Comparison of ENCODE assay signal across 9 mouse cellular contexts in the genomic region with DNA sequence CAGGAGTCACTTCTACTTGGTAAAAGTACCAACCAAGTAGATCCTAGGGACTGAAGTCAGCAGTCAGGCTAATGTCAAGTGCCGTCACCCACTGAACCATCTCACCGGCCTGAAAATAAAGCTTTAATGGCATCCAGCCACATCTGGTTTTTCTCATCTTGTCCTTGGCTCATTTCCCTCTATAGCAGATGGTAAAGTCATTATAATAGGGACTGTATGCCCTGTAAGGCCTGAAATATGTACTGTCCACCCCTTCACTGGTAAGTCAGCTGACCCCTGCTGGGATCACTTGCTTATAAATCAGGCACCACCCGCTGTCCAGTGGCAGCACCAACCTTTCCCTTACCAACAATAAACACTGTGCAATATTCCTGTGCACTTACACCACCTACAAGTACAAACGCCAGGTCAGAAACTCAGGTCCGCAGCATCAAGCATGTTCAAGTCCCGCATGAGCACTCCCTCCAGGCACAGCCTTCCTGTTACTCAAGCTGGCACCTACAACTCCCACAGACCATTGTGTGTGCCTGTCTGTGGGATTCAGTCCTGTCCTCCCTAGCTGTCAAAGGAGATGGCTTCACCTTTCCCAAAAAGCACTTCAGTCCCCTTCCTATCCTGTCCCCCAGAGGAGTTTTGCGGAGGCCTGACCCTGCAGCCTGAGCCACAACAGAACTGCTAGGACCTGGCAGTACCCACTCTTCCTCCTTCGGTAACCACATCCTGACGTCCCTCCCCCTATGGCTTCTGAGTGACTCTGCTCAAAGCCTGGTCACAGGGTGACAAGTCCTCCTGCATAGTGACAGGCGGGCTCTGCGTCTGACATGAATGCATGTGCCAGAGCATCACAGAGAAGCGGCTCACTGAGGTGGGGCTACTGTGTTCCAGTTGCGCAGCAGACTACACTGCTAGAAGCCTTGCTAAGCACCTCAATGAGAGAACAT. TPM values are rescaled to one million over a fixed set of nuclear protein-coding genes. Genes with fewer than 3 reads are reported as not detected.
DNase-seq lines count a peak whose midpoint lies in the region; ATAC-seq and TF ChIP-seq lines count a peak whose summit lies in the region.
"Had no signal": no experiment of that assay in that cellular context is flagged by ENCODE, and none has a peak within 500 bp of the region (broad histone marks: within the 10 kb centered on the region; RNA-seq: fewer than 3 reads in every experiment).

No protein-coding gene starts in this region.

- peak; percentile 64 for ATAC-seq in kidney, postnatal 0 days (replicated peaks; ENCODE audit: low FRiP score, low read depth)
- ATAC-seq in activated CD4-positive, CD25-positive, alpha-beta regulatory T cell, adult 4 months, result peak; percentile 97
- ATAC-seq in intestine, embryonic 15.5 days, result no peak

- no peak overlapping the region for H3K9ac ChIP-seq in kidney, postnatal 0 days (ENCODE audit: low read depth, low read length)
- H3K9ac ChIP-seq in intestine, embryonic 15.5 days, result no peak overlapping the region; the same call in 1 of the 2 replicates

- 54% methylated on average over 13 of the region's 13 CpGs for WGBS in kidney, postnatal 0 days
- WGBS in intestine, embryonic 15.5 days, result 76% methylated on average over 13 of the region's 13 CpGs
- WGBS in forebrain, embryonic 10.5 days, result 93% methylated on average over 13 of the region's 13 CpGs

- no peak for TF ChIP-seq CTCF in kidney, postnatal 0 days (IDR thresholded peaks at IDR 0.05; ENCODE audit: low read depth)

- no peaks in the 10 kb centered on the region for H3K9me3 ChIP-seq in kidney, postnatal 0 days (replicated peaks; ENCODE audit: low read length)
- H3K9me3 ChIP-seq in intestine, embryonic 15.5 days, result no peaks in the 10 kb centered on the region
- H3K9me3 ChIP-seq in forebrain, embryonic 10.5 days, result no peaks in the 10 kb centered on the region

- peak; percentile 56 for DNase-seq in kidney, postnatal 0 days (ENCODE audit: low spot score)
- no peak for DNase-seq in kidney, adult 9 months
- peak; percentile 72 for DNase-seq in naive thymus-derived CD4-positive, alpha-beta T cell, adult 2 months (ENCODE audit: low read depth)
- DNase-seq in right cerebral cortex, postnatal 10 days (ENCODE audit: low spot score in 2 of 2), result no peak
- DNase-seq in forebrain, embryonic 10.5 days (ENCODE audit: extremely low spot score, low spot score), result no peak
- DNase-seq in cerebellum, adult 11-12 months, result no peak
- DNase-seq: retina, postnatal 1 day had no signal

- no peaks in the 10 kb centered on the region for H3K4me1 ChIP-seq in kidney, postnatal 0 days (replicated peaks; ENCODE audit: insufficient read depth, low read length)
- H3K4me1 ChIP-seq in intestine, embryonic 15.5 days (replicated peaks), result peaks cover 14% of the 10 kb centered on the region
- H3K4me1 ChIP-seq in forebrain, embryonic 10.5 days, result peaks cover 3% of the 10 kb centered on the region; the same call in 1 of the 2 replicates

- H3K27ac ChIP-seq in kidney, postnatal 0 days, result no peak overlapping the region
- H3K27ac ChIP-seq in intestine, embryonic 15.5 days, result peak overlapping the region; percentile 27; the same call in 1 of the 2 replicates
- no peak overlapping the region for H3K27ac ChIP-seq in forebrain, embryonic 10.5 days

- no peaks in the 10 kb centered on the region for H3K27me3 ChIP-seq in kidney, postnatal 0 days (ENCODE audit: insufficient read depth, low read length)
- H3K27me3 ChIP-seq in intestine, embryonic 15.5 days (replicated peaks), result no peaks in the 10 kb centered on the region
- H3K27me3 ChIP-seq in forebrain, embryonic 10.5 days (ENCODE audit: poor library complexity, severe bottlenecking), result no peaks in the 10 kb centered on the region

- no peak overlapping the region for H3K4me3 ChIP-seq in kidney, postnatal 0 days (replicated peaks; ENCODE audit: low read depth, low read length)
- H3K4me3 ChIP-seq in intestine, embryonic 15.5 days (replicated peaks), result no peak overlapping the region
- H3K4me3 ChIP-seq in forebrain, embryonic 10.5 days, result no peak overlapping the region

- H3K36me3 ChIP-seq in kidney, postnatal 0 days (ENCODE audit: insufficient read depth, low read length), result peaks cover 27% of the 10 kb centered on the region; the same call in 1 of the 2 replicates
- H3K36me3 ChIP-seq in intestine, embryonic 15.5 days, result peaks cover 28% of the 10 kb centered on the region
- H3K36me3 ChIP-seq in forebrain, embryonic 10.5 days (replicated peaks), result peaks cover 100% of the 10 kb centered on the region

- H3K4me2 ChIP-seq in kidney, postnatal 0 days (ENCODE audit: low read length), result no peak overlapping the region
- H3K4me2 ChIP-seq in intestine, embryonic 15.5 days (replicated peaks), result no peak overlapping the region

RNA-seq across cellular contexts. Expression of a gene that starts 8.9 kb away (rescaled TPM):
- 31.3 and 33.8 TPM in 2 replicates for polyA plus RNA-seq in kidney, postnatal 0 days (2015; fragmentation: Nextera tagmentation; extraction: Ambion mirVana)
- 10 to 100 TPM; 21.6 to 26.6 TPM for polyA plus RNA-seq in activated CD4-positive, CD25-positive, alpha-beta regulatory T cell, adult 4 months (2017; shearing (Covaris generic))
- 42.4 and 45.8 TPM in 2 replicates for polyA plus RNA-seq in intestine, embryonic 15.5 days (2015; fragmentation: Nextera tagmentation; extraction: Ambion mirVana)
- 34.2 and 34.8 TPM in 2 replicates for polyA plus RNA-seq in forebrain, embryonic 10.5 days (2016; fragmentation: Nextera tagmentation; extraction: Ambion mirVana)

RNA-seq across cellular contexts. Expression of a gene that starts 23.6 kb away (rescaled TPM):
- 10.8 and 15.2 TPM in 2 replicates for polyA plus RNA-seq in kidney, postnatal 0 days (2015; fragmentation: Nextera tagmentation; extraction: Ambion mirVana)
- polyA plus RNA-seq in activated CD4-positive, CD25-positive, alpha-beta regulatory T cell, adult 4 months (2017; shearing (Covaris generic)), result 10 to 100 TPM in 1 of 2 experiments, 1 to 10 TPM in 1; 4.9 to 10.4 TPM
- 21.3 and 27.1 TPM in 2 replicates for polyA plus RNA-seq in intestine, embryonic 15.5 days (2015; fragmentation: Nextera tagmentation; extraction: Ambion mirVana)
- polyA plus RNA-seq in forebrain, embryonic 10.5 days (2016; fragmentation: Nextera tagmentation; extraction: Ambion mirVana), result 4.3 and 4.5 TPM in 2 replicates

RNA-seq across cellular contexts. Expression of a gene that starts 31.5 kb away (rescaled TPM):
- 5.6 and 6.3 TPM in 2 replicates for polyA plus RNA-seq in kidney, postnatal 0 days (2015; fragmentation: Nextera tagmentation; extraction: Ambion mirVana)
- 1 to 10 TPM; 1.7 to 3.6 TPM for polyA plus RNA-seq in activated CD4-positive, CD25-positive, alpha-beta regulatory T cell, adult 4 months (2017; shearing (Covaris generic))
- polyA plus RNA-seq in intestine, embryonic 15.5 days (2015; fragmentation: Nextera tagmentation; extraction: Ambion mirVana), result 2.2 and 3.0 TPM in 2 replicates
- polyA plus RNA-seq in forebrain, embryonic 10.5 days (2016; fragmentation: Nextera tagmentation; extraction: Ambion mirVana), result 1.8 and 1.9 TPM in 2 replicates

RNA-seq across cellular contexts. Expression of a gene that starts 32.1 kb away (rescaled TPM):
- 5.8 and 12.8 TPM in 2 replicates for polyA plus RNA-seq in kidney, postnatal 0 days (2015; fragmentation: Nextera tagmentation; extraction: Ambion mirVana)
- polyA plus RNA-seq in activated CD4-positive, CD25-positive, alpha-beta regulatory T cell, adult 4 months (2017; shearing (Covaris generic)), result 10 to 100 TPM in 1 of 2 experiments, 1 to 10 TPM in 1; 4.8 to 14.3 TPM
- 3.4 and 3.9 TPM in 2 replicates for polyA plus RNA-seq in intestine, embryonic 15.5 days (2015; fragmentation: Nextera tagmentation; extraction: Ambion mirVana)
- 1.3 and 2.4 TPM in 2 replicates for polyA plus RNA-seq in forebrain, embryonic 10.5 days (2016; fragmentation: Nextera tagmentation; extraction: Ambion mirVana)

RNA-seq across cellular contexts. Expression of a gene that starts 39.7 kb away (rescaled TPM):
- polyA plus RNA-seq in kidney, postnatal 0 days (2015; fragmentation: Nextera tagmentation; extraction: Ambion mirVana), result 2.0 and 2.5 TPM in 2 replicates
- 1 to 10 TPM in 1 of 2 experiments, under 1 TPM in 1; 0.93 to 1.6 TPM for polyA plus RNA-seq in activated CD4-positive, CD25-positive, alpha-beta regulatory T cell, adult 4 months (2017; shearing (Covaris generic))
- 1.1 TPM in 2 replicates for polyA plus RNA-seq in intestine, embryonic 15.5 days (2015; fragmentation: Nextera tagmentation; extraction: Ambion mirVana)
- polyA plus RNA-seq in forebrain, embryonic 10.5 days (2016; fragmentation: Nextera tagmentation; extraction: Ambion mirVana), result 2.7 and 3.2 TPM in 2 replicates

Comparison
In these comparisons a context has a peak if more than half of its experiments do, and no peak if none do; other contexts are left out.
1. DNase-seq: peak in kidney, postnatal 0 days (single experiment) and naive thymus-derived CD4-positive, alpha-beta T cell, adult 2 months (single experiment); none in kidney, adult 9 months (single experiment), right cerebral cortex, postnatal 10 days (0 of 2), forebrain, embryonic 10.5 days (single experiment) and cerebellum, adult 11-12 months (single experiment).